Mouse (Mus musculus): ENCODE measurements around the gene Myl10. TPM values are rescaled to one million over a fixed set of nuclear protein-coding genes. Genes with fewer than 3 reads are reported as not detected.
A peak's percentile ranks its signal among the peaks of the same experiment; 100 is the strongest.

Gene Myl10
- polyA plus RNA-seq, 1 experiment from 2014 or later = not detected

- DNase-seq (no peak), ATAC-seq (ENCODE audit: low FRiP score, low TSS enrichment) (no peak)
- Histone ChIP-seq H3K4me2 (ENCODE audit: low read length) (no peak overlapping the region), H3K4me1 (ENCODE audit: control insufficient read depth, insufficient read depth, low read length) (no peaks in the 10 kb centered on the region), H3K27ac (replicated peaks; ENCODE audit: low read depth, low read length) (no peak overlapping the region), H3K9me3 (ENCODE audit: control insufficient read depth, low read length) (no peaks in the 10 kb centered on the region), H3K36me3 (ENCODE audit: control insufficient read depth, insufficient read depth, low read length) (no peaks in the 10 kb centered on the region), H3K4me3 (replicated peaks; ENCODE audit: low read depth, low read length) (no peak overlapping the region), H3K27me3 (ENCODE audit: control insufficient read depth, insufficient read depth, low read length) (no peaks in the 10 kb centered on the region), H3K9ac (replicated peaks; ENCODE audit: low read length) (no peak overlapping the region)
- WGBS = 72% methylated on average over 5 of the region's 5 CpGs
Measured at GRCm38 (mm10) chr5:136696516-136696915, 3.6 kb downstream of the Myl10 start.

GRCm38 (mm10) chr5:136697618-136698017 is 4.7 kb downstream of the Myl10 start:
- Histone ChIP-seq H3K4me2 (ENCODE audit: low read length) (no peak overlapping the region), H3K9me3 (ENCODE audit: control insufficient read depth, low read length) (no peaks in the 10 kb centered on the region), H3K9ac (replicated peaks; ENCODE audit: low read length) (no peak overlapping the region), H3K36me3 (ENCODE audit: control insufficient read depth, insufficient read depth, low read length) (no peaks in the 10 kb centered on the region), H3K4me3 (replicated peaks; ENCODE audit: low read depth, low read length) (no peak overlapping the region), H3K4me1 (ENCODE audit: control insufficient read depth, insufficient read depth, low read length) (no peaks in the 10 kb centered on the region), H3K27ac (replicated peaks; ENCODE audit: low read depth, low read length) (no peak overlapping the region), H3K27me3 (ENCODE audit: control insufficient read depth, insufficient read depth, low read length) (no peaks in the 10 kb centered on the region)
- ATAC-seq (ENCODE audit: low FRiP score, low TSS enrichment) (no peak), DNase-seq (no peak)
- WGBS = 83% methylated on average over 9 of the region's 9 CpGs

- no peaks in the 10 kb centered on the region for H3K9me3 ChIP-seq (ENCODE audit: control insufficient read depth, low read length)
- no peaks in the 10 kb centered on the region for H3K36me3 ChIP-seq (ENCODE audit: control insufficient read depth, insufficient read depth, low read length)
- no peaks in the 10 kb centered on the region for H3K27me3 ChIP-seq (ENCODE audit: control insufficient read depth, insufficient read depth, low read length)
- H3K9ac ChIP-seq (replicated peaks; ENCODE audit: low read length) = no peak overlapping the region
- no peaks in the 10 kb centered on the region for H3K4me1 ChIP-seq (ENCODE audit: control insufficient read depth, insufficient read depth, low read length)
- WGBS = 81% methylated on average over 3 of the region's 3 CpGs
- DNase-seq = no peak
- no peak for ATAC-seq (ENCODE audit: low FRiP score, low TSS enrichment)
- H3K4me3 ChIP-seq (replicated peaks; ENCODE audit: low read depth, low read length) = no peak overlapping the region
- H3K27ac ChIP-seq (replicated peaks; ENCODE audit: low read depth, low read length) = no peak overlapping the region
- H3K4me2 ChIP-seq (ENCODE audit: low read length) = no peak overlapping the region
Measured at GRCm38 (mm10) chr5:136702159-136702725, 9.3 kb downstream of the Myl10 start.

GRCm38 (mm10) chr5:136703751-136704150 is 10.8 kb downstream of the Myl10 start:
- ATAC-seq (ENCODE audit: low FRiP score, low TSS enrichment) = no peak
- Histone ChIP-seq H3K4me1 (ENCODE audit: control insufficient read depth, insufficient read depth, low read length) (no peaks in the 10 kb centered on the region), H3K4me2 (ENCODE audit: low read length) (no peak overlapping the region), H3K9ac (replicated peaks; ENCODE audit: low read length) (no peak overlapping the region), H3K9me3 (ENCODE audit: control insufficient read depth, low read length) (no peaks in the 10 kb centered on the region), H3K36me3 (ENCODE audit: control insufficient read depth, insufficient read depth, low read length) (no peaks in the 10 kb centered on the region), H3K4me3 (replicated peaks; ENCODE audit: low read depth, low read length) (no peak overlapping the region), H3K27me3 (ENCODE audit: control insufficient read depth, insufficient read depth, low read length) (no peaks in the 10 kb centered on the region), H3K27ac (replicated peaks; ENCODE audit: low read depth, low read length) (no peak overlapping the region)
- 41% methylated on average over 3 of the region's 3 CpGs for WGBS
- peak; percentile 69 for DNase-seq

GRCm38 (mm10) chr5:136704151-136704550 is 11.2 kb downstream of the Myl10 start:
- Histone ChIP-seq H3K27me3 (ENCODE audit: control insufficient read depth, insufficient read depth, low read length) (no peaks in the 10 kb centered on the region), H3K4me1 (ENCODE audit: control insufficient read depth, insufficient read depth, low read length) (no peaks in the 10 kb centered on the region), H3K4me2 (ENCODE audit: low read length) (no peak overlapping the region), H3K4me3 (replicated peaks; ENCODE audit: low read depth, low read length) (no peak overlapping the region), H3K36me3 (ENCODE audit: control insufficient read depth, insufficient read depth, low read length) (no peaks in the 10 kb centered on the region), H3K9ac (replicated peaks; ENCODE audit: low read length) (no peak overlapping the region), H3K9me3 (ENCODE audit: control insufficient read depth, low read length) (no peaks in the 10 kb centered on the region), H3K27ac (replicated peaks; ENCODE audit: low read depth, low read length) (no peak overlapping the region)
- 82% methylated on average over 8 of the region's 8 CpGs for WGBS
- DNase-seq (no peak), ATAC-seq (ENCODE audit: low FRiP score, low TSS enrichment) (no peak)

- Histone ChIP-seq H3K4me3 (replicated peaks; ENCODE audit: low read depth, low read length) (no peak overlapping the region), H3K36me3 (ENCODE audit: control insufficient read depth, insufficient read depth, low read length) (no peaks in the 10 kb centered on the region), H3K9ac (replicated peaks; ENCODE audit: low read length) (no peak overlapping the region), H3K27me3 (ENCODE audit: control insufficient read depth, insufficient read depth, low read length) (no peaks in the 10 kb centered on the region), H3K4me2 (ENCODE audit: low read length) (no peak overlapping the region), H3K4me1 (ENCODE audit: control insufficient read depth, insufficient read depth, low read length) (no peaks in the 10 kb centered on the region), H3K9me3 (ENCODE audit: control insufficient read depth, low read length) (no peaks in the 10 kb centered on the region), H3K27ac (replicated peaks; ENCODE audit: low read depth, low read length) (no peak overlapping the region)
- no peak for DNase-seq
- WGBS = 95% methylated on average over 3 of the region's 3 CpGs
- ATAC-seq (ENCODE audit: low FRiP score, low TSS enrichment) = no peak
Measured at GRCm38 (mm10) chr5:136705532-136705931, 12.6 kb downstream of the Myl10 start.

GRCm38 (mm10) chr5:136706803-136707202 is 13.9 kb downstream of the Myl10 start:
- no peaks in the 10 kb centered on the region for H3K4me1 ChIP-seq (ENCODE audit: control insufficient read depth, insufficient read depth, low read length)
- no peak overlapping the region for H3K4me3 ChIP-seq (replicated peaks; ENCODE audit: low read depth, low read length)
- DNase-seq = peak; percentile 95
- H3K4me2 ChIP-seq (ENCODE audit: low read length) = no peak overlapping the region
- no peaks in the 10 kb centered on the region for H3K9me3 ChIP-seq (ENCODE audit: control insufficient read depth, low read length)
- H3K27me3 ChIP-seq (ENCODE audit: control insufficient read depth, insufficient read depth, low read length) = no peaks in the 10 kb centered on the region
- H3K36me3 ChIP-seq (ENCODE audit: control insufficient read depth, insufficient read depth, low read length) = no peaks in the 10 kb centered on the region
- WGBS = under 1% methylated on average over 9 of the region's 9 CpGs
- no peak overlapping the region for H3K27ac ChIP-seq (replicated peaks; ENCODE audit: low read depth, low read length)
- no peak overlapping the region for H3K9ac ChIP-seq (replicated peaks; ENCODE audit: low read length)
- ATAC-seq (ENCODE audit: low FRiP score, low TSS enrichment) = no peak

GRCm38 (mm10) chr5:136708116-136708515 is 15.2 kb downstream of the Myl10 start:
- 75% methylated on average over 12 of the region's 12 CpGs for WGBS
- Histone ChIP-seq H3K4me3 (replicated peaks; ENCODE audit: low read depth, low read length) (no peak overlapping the region), H3K9ac (replicated peaks; ENCODE audit: low read length) (no peak overlapping the region), H3K36me3 (ENCODE audit: control insufficient read depth, insufficient read depth, low read length) (no peaks in the 10 kb centered on the region), H3K4me2 (ENCODE audit: low read length) (no peak overlapping the region), H3K27me3 (ENCODE audit: control insufficient read depth, insufficient read depth, low read length) (no peaks in the 10 kb centered on the region), H3K9me3 (ENCODE audit: control insufficient read depth, low read length) (no peaks in the 10 kb centered on the region), H3K27ac (replicated peaks; ENCODE audit: low read depth, low read length) (no peak overlapping the region), H3K4me1 (ENCODE audit: control insufficient read depth, insufficient read depth, low read length) (no peaks in the 10 kb centered on the region)
- ATAC-seq (ENCODE audit: low FRiP score, low TSS enrichment) = no peak
- no peak for DNase-seq

- Histone ChIP-seq H3K27ac (replicated peaks; ENCODE audit: low read depth, low read length) (no peak overlapping the region), H3K27me3 (ENCODE audit: control insufficient read depth, insufficient read depth, low read length) (no peaks in the 10 kb centered on the region; the same call in 1 of the 2 replicates), H3K36me3 (ENCODE audit: control insufficient read depth, insufficient read depth, low read length) (no peaks in the 10 kb centered on the region), H3K9me3 (ENCODE audit: control insufficient read depth, low read length) (no peaks in the 10 kb centered on the region), H3K9ac (replicated peaks; ENCODE audit: low read length) (no peak overlapping the region), H3K4me2 (ENCODE audit: low read length) (no peak overlapping the region), H3K4me1 (ENCODE audit: control insufficient read depth, insufficient read depth, low read length) (no peaks in the 10 kb centered on the region), H3K4me3 (replicated peaks; ENCODE audit: low read depth, low read length) (no peak overlapping the region)
- ATAC-seq (ENCODE audit: low FRiP score, low TSS enrichment) (no peak), DNase-seq (peak; percentile 18)
- WGBS = 45% methylated on average over 4 of the region's 4 CpGs
Measured at GRCm38 (mm10) chr5:136710742-136711141, 17.8 kb downstream of the Myl10 start.

Data from midbrain, embryonic 14.5 days (tissue).